Mouse (Mus musculus) spleen, adult 2 months (tissue): ENCODE data around the gene Tuba1c.

Source experiments
- CTCF ChIP-seq: fragments of 200-500 bp; IDR thresholded peaks from 2 replicates; pipeline ENCODE4 v1.5.1; 2011; ENCODE audit warnings: mild to moderate bottlenecking, inconsistent platforms; ENCODE audit not compliant: insufficient read depth, insufficient read length, insufficient replicate concordance; ENCODE audit errors: extremely low read depth
- POLR2A ChIP-seq: fragments of 200-500 bp; IDR thresholded peaks from 2 replicates; pipeline ENCODE4 v1.6.1; 2011; ENCODE audit warnings: low read depth, low read length, inconsistent platforms

DNA sequence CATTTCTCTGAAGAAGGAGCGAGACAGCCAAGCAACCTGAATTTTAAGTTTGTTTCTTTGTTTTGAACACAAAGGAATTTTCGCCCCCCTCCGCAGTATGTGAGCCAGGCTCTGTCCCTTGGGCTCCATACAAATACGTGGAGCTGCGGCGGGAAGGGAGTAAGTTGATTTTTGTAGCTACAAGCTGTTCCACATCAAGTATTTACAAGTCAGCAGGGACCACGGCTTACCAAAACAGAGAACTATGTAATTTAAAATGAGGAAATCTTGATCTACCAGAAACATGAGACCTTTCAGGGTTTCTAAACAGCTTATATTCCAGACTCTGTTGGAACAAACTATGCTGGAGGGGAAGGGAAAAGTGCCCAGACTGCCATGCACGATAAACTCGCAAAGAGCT lies 11.7 kb upstream of the Tuba1c start:
- TF ChIP-seq POLR2A: no peak
- TF ChIP-seq CTCF: no peak
